Mouse (Mus musculus) kidney, embryonic 15.5 days (tissue): Measurements from ENCODE around the gene Ldlrad1. TPM values are rescaled to one million over a fixed set of nuclear protein-coding genes. Genes with fewer than 3 reads are reported as not detected.

Experiments
- ATAC-seq: fragments of 200-750 bp; cut with Nextera tagmentation; replicated peaks from 2 replicates; pipeline ENCODE4 v1.8.0; 2017; ENCODE audit warnings: moderate TSS enrichment; ENCODE audit not compliant: low FRiP score
- H3K27ac ChIP-seq: fragments of 300-500 bp; sonication (generic); 2 replicates; pipeline ENCODE4 v1.5.1; 2015; ENCODE audit warnings: mild to moderate bottlenecking, inconsistent platforms
- H3K27me3 ChIP-seq: fragments of 300-500 bp; sonication (generic); 2 replicates; pipeline ENCODE4 v1.6.1; 2015; ENCODE audit warnings: inconsistent platforms
- H3K36me3 ChIP-seq: fragments of 300-500 bp; sonication (generic); 2 replicates; pipeline ENCODE4 v1.6.1; 2015; ENCODE audit warnings: inconsistent platforms
- H3K4me1 ChIP-seq: fragments of 300-500 bp; sonication (generic); 2 replicates; pipeline ENCODE4 v1.6.1; 2015; ENCODE audit warnings: inconsistent platforms
- H3K4me2 ChIP-seq: fragments of 300-500 bp; sonication (generic); 2 replicates; pipeline ENCODE4 v1.6.1; 2015; ENCODE audit warnings: moderate library complexity, mild to moderate bottlenecking, inconsistent platforms
- H3K4me3 ChIP-seq: fragments of 300-500 bp; sonication (generic); replicated peaks from 2 replicates; pipeline ENCODE4 v1.5.1; 2015; ENCODE audit warnings: mild to moderate bottlenecking, inconsistent platforms
- H3K9ac ChIP-seq: fragments of 300-500 bp; sonication (generic); 2 replicates; pipeline ENCODE4 v1.6.1; 2015; ENCODE audit warnings: mild to moderate bottlenecking, inconsistent platforms
- H3K9me3 ChIP-seq: fragments of 300-500 bp; sonication (generic); replicated peaks from 2 replicates; pipeline ENCODE4 v1.6.1; 2016; ENCODE audit warnings: inconsistent platforms
- WGBS: fragments of 180-500 bp; shearing (Covaris S2); methylation state at CpG from one replicate; pipeline ENCODE4 v1.1.7; 2015; ENCODE audit warnings: mixed read lengths; 5-methylcytosine and 5-hydroxymethylcytosine counted together
- polyA plus RNA-seq: library from polyadenylated mRNA; unstranded; fragments of >200 nt; fragmentation: Nextera tagmentation; extraction: Ambion mirVana; gene quantifications from 2 replicates; pipeline ENCODE4 v1.2.1, GENCODE M21; 2015

Gene Ldlrad1
- polyA plus RNA-seq, 1 experiment from 2014 or later: not detected

DNA sequence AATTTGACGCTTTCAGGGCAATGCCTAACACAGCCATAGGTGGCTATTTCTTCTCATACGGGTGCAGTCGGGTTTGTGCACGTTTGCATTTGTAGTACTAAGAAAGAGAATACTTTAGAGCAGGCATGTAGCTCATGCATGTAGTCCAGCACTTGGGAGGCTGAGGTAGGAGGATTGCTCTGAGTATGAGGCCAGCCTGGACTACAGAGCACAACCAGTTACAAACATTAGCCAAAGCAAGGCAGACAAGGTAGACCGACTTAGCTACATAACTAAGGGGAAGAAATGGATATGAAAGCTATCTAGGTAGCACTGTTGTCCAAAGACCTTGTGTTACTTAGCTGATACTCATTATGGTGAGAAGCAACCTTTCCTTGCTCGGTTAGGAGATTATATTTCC lies 27.1 kb upstream of the Ldlrad1 start:
- H3K27me3 ChIP-seq: no peaks in the 10 kb centered on the region
- H3K9ac ChIP-seq: no peak overlapping the region
- H3K9me3 ChIP-seq: no peaks in the 10 kb centered on the region
- H3K4me2 ChIP-seq: no peak overlapping the region
- WGBS: 80% methylated on average over 6 of the region's 6 CpGs
- H3K27ac ChIP-seq: no peak overlapping the region
- peaks cover 14% of the 10 kb centered on the region for H3K36me3 ChIP-seq
- peaks cover 39% of the 10 kb centered on the region for H3K4me1 ChIP-seq
- H3K4me3 ChIP-seq: no peak overlapping the region
- ATAC-seq: no peak

DNA sequence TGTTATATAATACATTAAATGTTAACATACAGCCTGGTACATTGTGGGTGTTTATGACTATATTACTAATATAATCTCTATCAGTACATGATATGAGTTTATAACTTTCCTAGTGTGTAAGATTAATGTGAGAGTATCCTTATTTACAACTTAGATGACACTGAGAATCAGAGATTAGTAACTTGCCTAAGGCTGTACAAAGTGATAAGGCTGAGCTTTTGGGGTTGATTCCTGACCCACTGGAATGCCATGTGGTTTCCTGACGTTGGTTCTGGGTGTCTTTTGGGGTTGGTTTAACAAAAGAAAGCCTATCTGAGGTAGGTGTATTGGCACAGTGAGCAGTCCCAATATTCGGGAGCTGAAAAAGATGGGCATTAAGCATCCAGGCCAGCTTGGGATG lies 26.2 kb upstream of the Ldlrad1 start:
- Histone ChIP-seq H3K27ac (no peak overlapping the region), H3K9ac (no peak overlapping the region), H3K36me3 (peaks cover 22% of the 10 kb centered on the region), H3K4me3 (no peak overlapping the region), H3K27me3 (no peaks in the 10 kb centered on the region), H3K4me1 (peaks cover 32% of the 10 kb centered on the region), H3K9me3 (no peaks in the 10 kb centered on the region), H3K4me2 (no peak overlapping the region)
- 79% methylated on average over 2 of the region's 2 CpGs for WGBS
- ATAC-seq: no peak

DNA sequence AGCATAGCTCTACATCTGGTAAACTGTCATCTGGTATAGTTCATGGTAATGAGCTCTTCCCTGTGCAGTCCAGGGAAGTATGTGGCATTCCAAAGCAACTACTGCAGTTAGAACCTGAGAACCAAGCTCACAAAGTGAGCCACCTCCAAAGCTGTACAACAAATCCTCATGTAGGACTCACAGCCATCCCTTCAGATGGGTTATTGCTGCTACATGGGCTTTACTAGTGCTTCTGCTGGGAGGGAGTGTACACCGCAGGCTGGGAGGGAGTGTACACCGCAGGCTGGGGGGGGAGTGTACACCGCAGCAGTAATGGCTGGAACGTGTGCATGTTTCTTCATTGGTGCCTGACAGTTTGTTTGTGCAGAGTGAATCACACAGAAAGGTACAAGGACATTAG lies 25.8 kb upstream of the Ldlrad1 start:
- WGBS: 84% methylated on average over 4 of the region's 4 CpGs
- no peak overlapping the region for H3K27ac ChIP-seq

DNA sequence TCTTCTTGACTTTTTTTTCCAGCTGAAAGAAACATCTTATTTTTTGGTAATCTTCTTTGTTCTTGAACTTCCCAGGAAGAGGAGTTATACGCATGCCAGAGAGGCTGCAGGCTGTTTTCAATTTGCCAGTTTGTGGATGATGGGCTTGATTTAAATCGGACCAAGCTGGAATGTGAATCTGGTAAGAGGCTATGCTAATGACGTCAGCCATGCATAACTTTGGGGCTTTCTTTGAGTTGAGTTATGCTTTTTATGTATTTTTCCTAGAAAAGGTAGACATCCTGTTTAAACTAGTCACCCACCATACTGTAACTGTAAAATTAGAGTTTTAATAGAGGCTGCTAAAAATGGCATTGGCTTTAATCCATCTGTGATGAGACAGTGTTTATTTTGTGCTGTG lies 23.3 kb upstream of the Ldlrad1 start:
- Histone ChIP-seq H3K36me3 (peaks cover 50% of the 10 kb centered on the region), H3K27me3 (no peaks in the 10 kb centered on the region), H3K9me3 (no peaks in the 10 kb centered on the region), H3K4me1 (peaks cover 22% of the 10 kb centered on the region), H3K4me3 (no peak overlapping the region), H3K27ac (no peak overlapping the region), H3K9ac (no peak overlapping the region), H3K4me2 (no peak overlapping the region)
- 47% methylated on average over 3 of the region's 3 CpGs for WGBS
- ATAC-seq: no peak

More for the DNA sequence above, 25.8 kb upstream of the Ldlrad1 start:
- H3K4me3 ChIP-seq: no peak overlapping the region
- ATAC-seq: no peak
- no peaks in the 10 kb centered on the region for H3K27me3 ChIP-seq
- peaks cover 32% of the 10 kb centered on the region for H3K4me1 ChIP-seq
- no peak overlapping the region for H3K4me2 ChIP-seq
- no peaks in the 10 kb centered on the region for H3K9me3 ChIP-seq
- H3K9ac ChIP-seq: no peak overlapping the region
- peaks cover 26% of the 10 kb centered on the region for H3K36me3 ChIP-seq

DNA sequence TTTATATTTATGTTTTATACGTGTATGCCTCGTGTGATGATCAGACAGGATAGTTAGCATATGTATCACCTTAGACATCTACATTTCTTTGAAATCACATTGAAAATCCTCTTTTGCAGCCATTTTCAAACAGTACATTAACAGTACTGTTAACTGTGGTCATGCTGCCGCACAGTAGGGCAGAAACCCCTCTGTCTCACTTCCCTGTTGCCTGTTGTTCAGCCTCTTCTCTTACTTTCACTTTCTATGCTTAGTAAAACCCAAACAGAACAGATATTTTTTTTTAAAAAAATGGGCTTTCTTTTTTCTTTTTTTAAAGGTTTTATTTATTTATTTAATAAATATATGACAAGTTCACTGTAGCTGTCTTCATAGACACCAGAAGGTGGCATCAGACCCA lies 15.1 kb upstream of the Ldlrad1 start:
- Histone ChIP-seq H3K4me1 (no peaks in the 10 kb centered on the region), H3K36me3 (peaks cover 89% of the 10 kb centered on the region), H3K9ac (no peak overlapping the region), H3K27ac (no peak overlapping the region), H3K27me3 (no peaks in the 10 kb centered on the region), H3K4me2 (no peak overlapping the region), H3K9me3 (no peaks in the 10 kb centered on the region), H3K4me3 (no peak overlapping the region)
- no peak for ATAC-seq
- WGBS: 96% methylated on average over 3 of the region's 3 CpGs

DNA sequence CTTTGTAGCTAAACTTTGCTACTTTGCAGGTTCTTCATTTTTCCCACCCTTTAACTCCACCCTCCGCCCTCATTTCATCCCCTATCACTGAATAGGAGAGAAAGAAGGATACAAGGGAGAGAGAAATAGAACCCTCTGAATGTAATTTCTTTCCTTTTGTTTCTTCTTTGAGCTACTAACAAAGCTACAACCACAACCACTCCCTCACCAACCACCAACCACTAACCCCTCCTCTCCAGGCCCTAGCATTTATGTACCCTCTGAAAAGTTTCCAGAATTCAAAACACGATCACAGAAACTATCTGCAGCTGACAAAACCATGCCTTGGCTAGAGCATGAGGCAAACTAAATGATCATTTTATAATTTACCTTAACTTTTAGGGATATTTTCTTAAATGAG lies 12.5 kb upstream of the Ldlrad1 start:
- H3K36me3 ChIP-seq: peaks cover 91% of the 10 kb centered on the region
- H3K4me1 ChIP-seq: no peaks in the 10 kb centered on the region
- ATAC-seq: no peak
- no peaks in the 10 kb centered on the region for H3K9me3 ChIP-seq
- H3K27ac ChIP-seq: no peak overlapping the region
- no peaks in the 10 kb centered on the region for H3K27me3 ChIP-seq
- no peak overlapping the region for H3K4me2 ChIP-seq
- 92% methylated on average over 2 of the region's 2 CpGs for WGBS
- no peak overlapping the region for H3K9ac ChIP-seq
- H3K4me3 ChIP-seq: no peak overlapping the region

DNA sequence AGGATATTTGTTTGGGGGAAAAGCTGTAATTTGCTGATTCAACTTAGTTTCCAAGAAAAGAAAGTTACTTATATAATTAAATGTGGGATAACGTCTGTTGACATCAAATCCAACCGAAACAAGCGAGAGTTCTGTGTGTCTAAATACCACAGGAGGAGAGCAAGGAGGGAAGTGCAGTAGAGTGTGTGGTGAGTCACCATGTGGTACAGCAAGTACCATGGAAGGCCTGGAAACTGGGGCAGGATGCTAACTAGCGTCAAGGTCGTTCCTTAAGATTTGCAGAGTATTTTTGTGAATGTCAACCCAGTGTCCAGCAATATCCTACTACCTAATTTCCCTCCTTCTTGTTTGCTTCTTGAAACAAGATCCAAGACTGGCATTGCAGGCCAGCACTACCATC lies 10.9 kb upstream of the Ldlrad1 start:
- Histone ChIP-seq H3K36me3 (peaks cover 95% of the 10 kb centered on the region), H3K4me2 (no peak overlapping the region), H3K9ac (no peak overlapping the region), H3K9me3 (no peaks in the 10 kb centered on the region), H3K4me1 (no peaks in the 10 kb centered on the region), H3K27ac (no peak overlapping the region), H3K27me3 (no peaks in the 10 kb centered on the region), H3K4me3 (no peak overlapping the region)
- no peak for ATAC-seq
- WGBS: 95% methylated on average over 5 of the region's 5 CpGs

DNA sequence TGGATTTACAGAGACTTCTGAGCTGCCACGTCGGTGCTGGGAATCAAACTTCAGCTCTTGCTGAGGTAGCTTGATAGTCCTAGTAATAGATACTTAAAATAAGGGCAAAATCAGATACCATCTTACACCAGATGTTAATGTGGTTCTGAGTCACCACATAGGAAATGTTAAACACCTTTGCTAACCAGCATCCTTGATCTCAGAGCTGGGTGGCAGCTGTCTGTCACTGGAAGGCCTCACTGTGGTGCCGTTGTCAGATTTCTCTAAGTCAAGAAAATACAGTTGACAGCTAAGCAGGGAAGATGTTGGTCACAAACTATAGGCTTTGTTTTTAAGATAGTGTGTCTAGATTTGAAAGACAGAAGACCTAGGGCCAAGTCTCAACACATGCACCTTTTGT lies 7.2 kb upstream of the Ldlrad1 start:
- 90% methylated on average over 3 of the region's 3 CpGs for WGBS

DNA sequence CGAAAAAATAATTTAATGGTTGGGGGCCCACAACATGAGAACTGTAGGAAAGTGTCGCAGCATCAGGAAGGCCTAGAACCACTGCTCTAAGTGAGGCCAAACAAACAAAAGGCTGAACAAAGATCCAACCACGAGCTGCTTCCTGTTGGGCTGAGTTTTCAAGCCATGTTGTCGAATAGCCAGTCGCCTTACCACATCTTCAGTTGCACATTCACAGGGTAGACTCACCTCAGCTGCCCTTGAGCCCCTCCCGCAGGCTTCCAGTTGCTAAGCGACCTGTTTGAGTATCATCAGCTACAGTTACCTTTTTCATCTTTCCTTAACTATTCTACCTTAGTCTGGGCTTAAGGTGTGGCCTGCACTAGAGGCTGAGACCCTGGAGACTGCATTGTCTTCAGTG lies 6.0 kb upstream of the Ldlrad1 start:
- Histone ChIP-seq H3K4me2 (no peak overlapping the region), H3K4me1 (no peaks in the 10 kb centered on the region), H3K4me3 (no peak overlapping the region), H3K9ac (no peak overlapping the region), H3K36me3 (peaks cover 97% of the 10 kb centered on the region), H3K27me3 (no peaks in the 10 kb centered on the region), H3K27ac (no peak overlapping the region), H3K9me3 (no peaks in the 10 kb centered on the region)
- WGBS: 87% methylated on average over 7 of the region's 7 CpGs
- no peak for ATAC-seq

More for the DNA sequence above, 7.2 kb upstream of the Ldlrad1 start:
- H3K9ac ChIP-seq: no peak overlapping the region
- H3K4me2 ChIP-seq: no peak overlapping the region
- no peaks in the 10 kb centered on the region for H3K27me3 ChIP-seq
- H3K4me1 ChIP-seq: no peaks in the 10 kb centered on the region
- no peak overlapping the region for H3K4me3 ChIP-seq
- H3K36me3 ChIP-seq: peaks cover 96% of the 10 kb centered on the region
- no peaks in the 10 kb centered on the region for H3K9me3 ChIP-seq
- no peak for ATAC-seq
- no peak overlapping the region for H3K27ac ChIP-seq

DNA sequence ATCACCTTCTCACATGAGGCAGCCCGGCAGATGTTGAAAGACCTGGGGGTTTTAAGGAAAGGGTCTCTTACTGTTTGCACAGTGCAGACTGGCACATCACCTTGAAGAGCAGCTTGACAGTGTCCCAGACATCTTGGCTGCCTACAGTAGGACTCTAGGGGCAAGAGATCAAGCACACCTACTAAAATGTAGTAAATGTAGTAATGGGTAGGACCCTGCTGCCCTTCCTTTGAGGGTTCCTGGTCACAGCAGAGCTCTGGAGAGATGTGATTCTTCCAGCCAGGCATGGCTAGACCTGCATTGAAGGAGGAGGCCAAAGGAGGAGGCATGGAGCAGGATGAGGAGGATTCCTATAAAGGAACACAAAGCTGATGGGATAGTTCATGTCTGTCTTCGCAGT lies 2.0 kb upstream of the Ldlrad1 start:
- Histone ChIP-seq H3K4me1 (peaks cover 12% of the 10 kb centered on the region; the same call in 1 of the 2 replicates), H3K36me3 (peaks cover 64% of the 10 kb centered on the region), H3K4me3 (no peak overlapping the region), H3K27ac (no peak overlapping the region), H3K9me3 (no peaks in the 10 kb centered on the region), H3K9ac (no peak overlapping the region), H3K4me2 (no peak overlapping the region), H3K27me3 (no peaks in the 10 kb centered on the region)
- no peak for ATAC-seq
- 98% methylated on average over 2 of the region's 2 CpGs for WGBS

DNA sequence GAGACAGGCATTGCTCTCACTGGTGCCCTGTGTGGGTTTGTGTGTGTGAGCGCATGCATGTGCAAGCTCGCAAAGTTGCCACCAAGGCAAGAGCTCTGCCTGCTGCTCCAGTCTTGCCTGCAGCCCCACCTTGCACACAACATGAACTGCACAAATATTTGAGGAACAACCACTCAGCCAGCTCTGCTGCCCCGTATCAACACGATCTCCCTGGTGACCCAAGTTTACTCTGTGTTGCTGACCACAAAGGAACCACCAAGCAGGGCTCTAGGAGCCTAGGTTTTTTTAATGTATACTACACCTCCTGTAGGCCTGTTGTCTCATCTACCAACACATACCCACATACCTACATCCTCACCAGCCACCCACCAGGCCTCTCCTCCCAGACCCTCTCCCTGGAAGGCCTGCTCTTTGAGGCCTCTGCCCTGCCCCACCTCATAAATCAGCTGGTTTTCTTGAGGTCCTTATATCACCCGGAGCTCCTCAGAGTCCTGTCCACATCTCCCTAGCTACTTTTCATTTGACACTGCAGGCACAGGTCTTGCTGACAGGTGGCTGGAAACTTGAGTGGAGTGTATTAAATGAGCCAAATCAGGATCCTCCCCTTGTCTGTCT lies 1.6 kb downstream of the Ldlrad1 start:
- peaks cover 17% of the 10 kb centered on the region; the same call in 1 of the 2 replicates for H3K4me1 ChIP-seq
- ATAC-seq: peak; percentile 62; the same call in 1 of the 2 replicates
- no peak overlapping the region for H3K4me2 ChIP-seq
- H3K9ac ChIP-seq: no peak overlapping the region
- no peaks in the 10 kb centered on the region for H3K27me3 ChIP-seq
- H3K9me3 ChIP-seq: no peaks in the 10 kb centered on the region
- peak overlapping the region; percentile 37; the same call in 1 of the 2 replicates for H3K27ac ChIP-seq
- H3K4me3 ChIP-seq: no peak overlapping the region
- WGBS: 50% methylated on average over 5 of the region's 5 CpGs
- peaks cover 29% of the 10 kb centered on the region for H3K36me3 ChIP-seq

DNA sequence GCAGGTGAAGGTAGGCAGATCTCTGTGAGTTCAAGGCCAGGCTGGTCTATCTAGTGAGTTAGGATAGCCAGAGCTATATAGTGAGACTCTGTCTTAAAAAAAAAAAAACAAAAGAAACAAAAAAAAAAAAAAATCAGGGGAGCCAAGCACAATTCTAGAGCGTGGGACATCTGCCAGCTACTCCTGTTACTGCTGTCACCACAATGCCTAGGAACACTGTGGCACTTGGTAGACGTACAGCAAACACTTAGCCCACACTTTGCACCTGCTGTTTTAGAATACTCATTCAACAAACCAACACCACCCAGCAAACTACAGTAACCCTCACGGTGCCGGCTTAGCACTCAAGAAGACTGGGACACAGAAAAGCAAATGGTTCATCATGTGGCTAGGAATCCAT lies 2.5 kb downstream of the Ldlrad1 start:
- H3K9me3 ChIP-seq: no peaks in the 10 kb centered on the region
- no peak for ATAC-seq
- H3K4me1 ChIP-seq: peaks cover 17% of the 10 kb centered on the region; the same call in 1 of the 2 replicates
- 80% methylated on average over 4 of the region's 4 CpGs for WGBS
- H3K4me2 ChIP-seq: no peak overlapping the region
- no peak overlapping the region for H3K4me3 ChIP-seq
- H3K27me3 ChIP-seq: no peaks in the 10 kb centered on the region
- H3K27ac ChIP-seq: no peak overlapping the region
- peaks cover 21% of the 10 kb centered on the region for H3K36me3 ChIP-seq
- H3K9ac ChIP-seq: no peak overlapping the region

DNA sequence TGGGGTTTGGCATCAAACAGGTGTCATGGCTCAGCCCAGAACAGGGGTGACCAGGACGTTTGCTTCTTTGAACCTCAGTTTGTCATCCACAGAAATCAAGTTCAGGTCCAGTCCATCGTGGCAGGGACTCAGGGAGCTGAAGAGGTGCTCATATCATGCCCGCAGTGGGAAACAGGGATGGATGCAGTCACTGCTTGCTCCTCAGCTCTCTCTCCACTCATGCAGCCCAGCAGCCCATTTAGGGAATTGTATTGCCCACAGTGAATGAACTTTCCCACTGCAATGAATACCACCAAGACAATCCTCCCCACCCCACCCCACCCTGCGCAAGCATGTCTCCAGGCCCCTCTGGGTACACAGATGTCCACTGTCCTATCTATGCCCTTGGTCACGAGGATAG lies 3.0 kb downstream of the Ldlrad1 start:
- Histone ChIP-seq H3K36me3 (peaks cover 17% of the 10 kb centered on the region), H3K9me3 (no peaks in the 10 kb centered on the region), H3K4me2 (no peak overlapping the region), H3K9ac (no peak overlapping the region), H3K4me3 (no peak overlapping the region), H3K4me1 (peaks cover 17% of the 10 kb centered on the region; the same call in 1 of the 2 replicates), H3K27me3 (no peaks in the 10 kb centered on the region), H3K27ac (no peak overlapping the region)
- ATAC-seq: no peak
- 71% methylated on average over 5 of the region's 5 CpGs for WGBS
